Mouse (Mus musculus) heart, postnatal 14 days (tissue): Measurements from ENCODE around the gene Cep95. TPM values are rescaled to one million over a fixed set of nuclear protein-coding genes. Genes with fewer than 3 reads are reported as not detected.
"Not testable (repeated sequence)": the region's sequence is repeated elsewhere in the genome, so short reads cannot be mapped to it uniquely, and the experiment has no call there.

Experiments
- DNase-seq, 2 experiments: peaks; one replicate each; pipeline ENCODE4 v3.0.0; 2021 to 2022
- intact Hi-C: fragments of 180-260 bp; cut with DNase I; formaldehyde crosslinking; loops from one replicate; pipeline ENCODE4 v1.15.1; 2025
- total RNA-seq, 2 experiments: library from RNA; stranded (reverse); gene quantifications; 2 replicates each; pipeline ENCODE4 v1.2.3; 2021

Cep95 gene
- total RNA-seq, 2 experiments from 2014 or later = 8.2 to 8.3 TPM

DNA sequence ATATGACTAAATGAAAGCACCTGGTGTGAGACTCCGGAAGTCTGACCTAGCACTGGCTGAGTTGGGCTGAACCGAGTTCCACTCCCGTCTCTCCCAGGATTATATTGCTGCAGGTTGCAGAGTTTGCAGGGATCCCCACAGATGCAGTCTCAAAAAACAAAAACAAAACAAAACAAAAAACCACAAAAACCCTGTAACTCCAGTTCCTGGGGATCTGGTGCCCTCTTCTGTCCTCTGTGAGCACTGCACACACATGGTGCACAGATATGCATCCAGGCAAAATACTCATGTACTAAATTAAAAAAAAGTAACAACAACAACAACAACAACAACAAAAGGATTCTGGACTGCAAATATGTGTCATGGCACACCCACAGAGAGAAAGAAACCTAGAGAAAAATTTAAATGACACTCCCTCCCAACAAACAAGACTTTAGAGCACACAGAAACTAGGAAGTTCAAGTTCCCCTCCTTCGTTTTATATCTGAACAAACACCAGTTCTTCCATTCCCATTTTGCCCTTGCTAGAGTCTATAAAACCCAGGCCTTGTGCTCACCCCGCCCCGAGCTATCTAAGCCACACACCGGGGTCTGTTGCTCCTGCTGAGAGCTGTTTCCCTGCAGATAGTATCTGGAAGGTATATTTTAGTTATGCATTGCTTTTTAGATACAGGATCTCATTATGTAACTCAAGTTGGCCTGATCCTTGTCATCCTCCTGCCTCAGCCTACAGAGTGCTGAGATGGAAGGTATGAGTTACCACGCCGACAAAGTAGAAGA is 18.7 kb upstream of the Cep95 start:
- DNase-seq = no peak
- intact Hi-C loops = no loop called here

DNA sequence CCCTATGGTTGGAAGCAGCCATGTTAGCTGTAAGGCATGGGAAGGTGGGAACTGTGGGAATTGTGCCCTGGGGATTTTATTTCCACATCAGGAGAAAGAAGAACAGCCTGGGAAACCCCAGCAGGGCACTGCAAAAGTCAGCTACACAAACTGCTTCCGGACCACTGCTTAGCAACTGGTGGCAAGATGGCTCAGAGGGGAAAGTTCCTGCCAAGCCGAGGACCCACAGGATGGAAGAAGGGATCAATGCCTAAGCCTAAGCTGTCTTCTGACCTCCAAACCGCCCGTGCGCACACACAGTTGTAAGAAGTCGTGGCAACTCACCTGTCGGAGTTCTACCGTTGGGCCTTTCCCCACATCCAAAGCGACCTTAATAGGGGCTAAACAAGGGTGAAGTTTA is 16.0 kb upstream of the Cep95 start:
- intact Hi-C loops = no loop called here
- DNase-seq = no peak

DNA sequence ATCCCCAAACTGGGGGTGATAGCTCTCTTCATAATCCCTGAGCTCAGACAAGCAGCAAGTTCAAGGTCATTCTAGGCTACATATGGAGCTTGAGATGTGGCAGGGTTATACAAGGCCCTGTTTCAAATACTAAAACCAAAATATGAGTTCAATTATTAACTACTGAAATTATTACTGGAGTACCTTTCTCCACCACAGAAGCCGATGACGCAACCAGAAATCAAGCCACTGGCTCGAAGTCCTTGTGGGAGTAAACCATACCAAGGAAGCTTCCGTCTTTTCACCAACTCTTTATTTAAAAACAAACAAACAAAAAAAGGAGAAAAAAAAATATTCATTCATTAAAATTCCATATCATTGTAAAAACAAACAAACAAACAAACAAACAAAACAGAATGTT is 12.1 kb upstream of the Cep95 start:
- intact Hi-C loops = no loop called here
- DNase-seq = no peak

DNA sequence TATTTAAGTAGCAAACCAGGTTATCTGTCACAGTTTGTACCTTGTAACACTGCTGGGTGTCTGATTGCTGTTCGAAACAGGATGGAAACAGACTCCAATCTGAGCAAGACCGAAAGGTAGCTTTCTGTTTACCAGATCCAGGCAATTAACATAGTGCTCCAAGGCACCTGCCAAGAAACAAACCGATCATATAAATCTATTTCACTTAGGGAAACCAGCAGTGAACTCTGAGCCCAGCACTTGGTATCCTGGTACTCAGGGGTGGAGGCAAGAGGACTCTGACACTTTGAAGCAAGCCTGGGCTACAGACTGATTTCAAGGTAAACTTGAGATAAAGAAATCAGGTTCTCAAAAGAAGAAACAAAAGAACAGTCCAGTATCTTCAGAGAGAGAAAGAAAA is 11.7 kb upstream of the Cep95 start:
- no peak for DNase-seq
- intact Hi-C loops = no loop called here

DNA sequence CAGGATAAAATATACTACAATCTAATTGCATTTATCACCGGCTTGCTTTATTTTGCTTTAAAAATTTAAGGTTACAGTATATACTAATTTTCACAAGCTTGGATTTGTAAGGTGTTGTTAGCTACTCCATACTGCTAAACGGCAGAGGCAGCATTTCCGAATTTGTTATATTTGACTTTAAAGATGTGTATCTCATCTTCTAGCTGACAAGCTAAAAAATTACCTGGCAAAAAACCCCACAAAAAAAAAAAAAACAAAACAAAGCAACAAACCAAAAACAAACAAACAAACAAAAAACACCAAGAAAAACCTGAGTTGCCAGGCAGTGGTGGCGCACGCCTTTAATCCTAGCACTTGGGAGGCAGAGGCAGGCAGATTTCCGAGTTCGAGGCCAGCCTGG is 10.9 kb upstream of the Cep95 start:
- DNase-seq = no peak
- intact Hi-C loops = no loop called here

DNA sequence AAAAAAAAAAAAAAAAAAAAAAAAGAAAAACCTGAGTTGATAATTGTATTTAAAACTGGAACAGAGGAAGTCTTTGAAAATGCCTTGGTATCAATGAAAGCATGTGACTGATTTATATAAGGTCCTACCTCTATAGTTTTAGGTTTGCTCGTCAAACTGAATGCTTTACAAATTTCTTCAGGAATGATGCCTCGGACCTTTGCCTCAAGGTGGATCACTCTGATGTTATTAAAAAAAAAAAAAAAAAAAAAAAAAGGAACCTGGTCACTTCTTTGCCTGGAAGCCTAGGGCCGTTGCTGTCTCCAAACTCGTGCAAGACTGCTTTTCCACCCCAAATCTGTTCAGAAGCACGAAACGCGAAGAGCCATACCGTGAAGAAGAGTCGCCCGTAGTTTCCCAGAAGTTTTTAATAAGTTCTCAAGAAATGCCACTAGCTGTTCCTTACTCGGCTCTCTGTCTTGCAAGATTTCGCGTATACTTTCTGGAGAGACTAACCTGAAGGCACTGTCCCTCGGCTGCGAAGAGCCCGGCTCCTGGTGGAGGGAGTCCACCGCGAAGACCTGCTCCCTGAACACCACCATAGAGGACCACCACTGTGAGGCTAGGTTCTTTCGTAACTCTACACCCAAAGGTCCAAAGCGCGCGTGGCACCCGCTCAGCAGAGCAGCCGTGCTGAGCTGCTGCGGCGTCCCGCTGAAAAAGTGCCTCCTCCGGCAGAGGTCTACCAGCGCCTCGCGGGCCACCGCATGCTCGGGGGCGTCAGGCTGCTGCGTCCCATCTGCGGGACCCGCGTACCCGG is 10.3 kb upstream of the Cep95 start:
- DNase-seq = no peak
- intact Hi-C loops = no loop called here

DNA sequence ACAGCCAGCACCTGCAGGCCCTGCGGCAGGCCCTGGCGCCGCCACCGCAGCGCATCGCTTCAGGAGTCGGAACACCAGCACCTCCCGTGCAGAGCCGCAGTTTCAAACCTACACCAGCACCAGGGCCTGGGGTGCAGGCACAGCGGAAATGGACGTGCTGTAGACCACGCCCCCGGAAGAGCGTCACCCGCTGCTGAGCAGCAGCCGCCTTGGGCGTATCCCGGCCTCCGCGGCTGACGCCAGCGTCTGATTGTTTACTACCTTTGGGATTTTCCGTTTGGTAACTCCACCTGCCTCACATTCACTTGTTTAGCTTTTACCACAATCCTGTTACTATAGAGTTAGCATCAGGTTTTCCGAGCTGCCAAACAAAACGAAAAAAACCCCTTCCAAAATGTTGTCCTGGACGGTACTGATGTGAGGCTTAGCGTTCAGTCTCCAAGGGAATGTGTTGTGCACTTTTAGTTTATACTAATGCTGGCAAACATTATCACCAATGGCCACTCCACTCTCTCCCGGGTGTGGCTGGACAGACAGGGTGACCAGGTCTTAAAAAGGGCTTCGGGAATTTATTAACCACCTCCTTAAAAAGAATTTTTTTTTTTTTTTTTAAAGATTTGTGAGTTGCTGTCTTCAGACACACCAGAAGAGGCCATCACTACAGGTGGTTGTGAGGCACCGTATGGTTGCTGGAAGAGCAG is 9.5 kb upstream of the Cep95 start, which contains the start of gene Polg2:
Gene Polg2, minus strand, starts transcription at position 150 of the 701 bp plus-strand sequence.
- DNase-seq = peak; percentile 93
- intact Hi-C loops = no loop called here

DNA sequence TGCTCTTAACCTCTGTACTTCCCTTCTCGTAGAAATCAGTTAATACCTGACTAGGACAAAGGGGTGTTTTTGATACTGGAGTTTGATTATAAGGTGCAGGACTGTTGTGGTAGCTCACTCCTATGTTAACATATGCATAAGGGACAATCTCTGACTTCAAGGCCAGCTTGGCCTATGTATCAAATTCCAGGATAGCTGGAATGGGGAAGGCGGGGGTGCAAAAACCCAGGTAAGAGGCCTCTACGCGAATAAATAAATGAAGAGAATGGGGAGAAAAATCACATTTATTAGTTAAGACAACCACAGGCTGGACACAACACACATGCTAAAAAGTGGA is 9.0 kb upstream of the Cep95 start:
- no peak for DNase-seq
- intact Hi-C loops = no loop called here

DNA sequence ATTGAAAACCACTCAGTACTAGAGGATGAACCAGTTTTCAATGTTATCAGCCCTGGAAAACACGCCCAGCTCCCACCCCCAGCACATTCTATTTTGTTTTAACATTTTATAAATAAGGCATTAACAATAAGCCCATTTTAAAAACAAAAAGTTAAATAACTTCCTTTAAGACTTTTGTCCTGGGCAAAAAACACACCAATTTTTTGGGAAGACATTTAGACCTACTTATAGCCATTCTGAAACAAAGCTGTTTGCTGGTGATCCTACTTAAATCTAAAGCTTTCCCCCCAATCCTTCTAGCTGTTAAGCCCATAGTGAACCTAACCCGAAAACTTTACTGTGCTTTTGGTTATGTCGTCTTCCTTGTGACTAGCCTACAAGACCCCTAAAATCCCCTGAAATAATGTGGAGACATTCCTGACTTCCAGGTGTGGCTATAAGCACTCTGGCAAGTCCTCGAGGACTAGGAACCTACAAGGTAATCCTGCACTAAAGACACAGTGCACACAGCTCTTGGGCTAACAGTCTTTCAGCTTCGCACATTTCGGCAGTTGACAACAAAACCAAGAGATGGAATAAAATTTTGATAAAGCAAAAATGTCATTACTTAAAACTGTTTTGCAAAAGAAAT is 8.3 kb upstream of the Cep95 start:
- no peak for DNase-seq
- intact Hi-C loops = no loop called here

DNA sequence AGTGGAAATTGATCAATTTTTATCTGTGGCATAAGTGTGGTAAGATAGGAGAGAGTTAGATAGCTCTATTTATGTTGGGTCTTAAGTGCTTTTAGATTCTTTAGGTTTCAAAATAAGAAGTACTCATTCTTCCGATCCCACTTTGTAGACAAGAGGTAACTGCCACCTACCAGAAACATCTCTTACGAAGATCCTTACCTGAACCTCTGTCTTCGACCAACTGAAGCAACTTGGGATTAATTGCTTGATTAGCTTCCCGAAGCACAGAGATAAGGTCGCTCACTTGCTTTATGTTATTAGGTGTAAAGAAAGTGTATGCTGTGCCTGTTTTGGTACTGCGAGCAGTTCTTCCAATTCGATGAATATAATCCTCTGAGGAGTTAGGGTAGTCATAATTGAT is 6.8 kb upstream of the Cep95 start:
- intact Hi-C loops, DNase-seq: not testable (repeated sequence)

DNA sequence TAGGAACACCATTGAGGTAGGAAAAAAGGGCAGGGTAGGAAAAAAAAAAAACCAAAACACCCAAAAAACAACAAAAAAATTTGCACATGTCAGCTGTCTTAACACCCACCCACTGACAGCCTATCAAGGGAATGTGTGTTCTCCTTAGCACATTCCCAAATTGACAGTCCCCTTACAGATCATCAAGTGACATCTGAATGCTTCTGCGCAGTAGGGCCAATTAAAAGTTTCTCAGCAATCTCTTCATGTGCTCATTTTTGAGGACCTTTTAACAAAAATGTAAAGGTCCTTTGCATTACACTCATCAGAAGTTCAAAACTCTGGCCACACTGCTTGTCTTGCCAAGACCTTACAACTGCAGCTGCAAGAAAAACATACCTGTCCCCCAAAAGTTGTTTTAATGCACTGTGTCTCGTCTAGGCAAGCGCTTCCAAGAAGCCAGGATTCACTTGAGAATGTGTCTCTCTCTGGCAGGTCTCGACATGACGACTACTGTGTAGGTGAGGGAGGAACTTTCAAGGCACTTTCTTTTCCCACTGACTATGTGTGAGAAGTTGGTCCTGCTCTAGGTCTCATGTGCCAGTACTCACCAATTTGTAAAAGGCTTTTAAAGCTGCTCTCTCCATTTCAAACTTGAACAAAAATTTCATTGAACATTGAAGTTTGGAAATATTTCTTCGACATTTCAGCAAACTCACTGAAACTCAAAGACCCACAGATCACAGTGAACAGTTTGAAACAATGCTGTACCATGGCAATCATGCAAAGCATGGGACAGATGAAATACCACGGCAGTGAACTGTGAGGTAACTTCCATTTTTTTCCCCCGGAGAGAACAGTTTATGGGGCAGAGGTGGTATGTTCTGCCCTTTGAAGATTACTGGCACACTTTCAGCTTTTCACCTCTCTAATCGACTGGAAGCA is 5.9 kb upstream of the Cep95 start:
- no peak for DNase-seq
- intact Hi-C loops = no loop called here

DNA sequence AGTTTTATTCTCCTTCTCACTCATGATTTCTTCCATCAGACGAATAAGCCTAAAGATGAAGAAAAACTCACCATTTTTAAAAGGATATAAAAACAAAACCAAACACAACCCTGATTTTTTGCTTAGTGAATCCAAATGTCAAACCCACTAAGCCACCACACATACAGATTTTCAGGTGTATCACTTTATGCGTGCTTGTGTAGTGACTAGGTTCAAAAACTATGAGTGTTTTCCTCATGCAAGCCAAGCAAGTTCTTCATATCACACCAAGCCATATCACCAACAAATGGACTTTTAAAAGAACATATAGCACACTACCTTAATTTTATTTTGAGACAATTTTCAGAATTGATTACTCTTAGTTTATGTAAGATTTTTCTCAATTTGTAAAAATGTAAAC is 4.6 kb upstream of the Cep95 start:
- intact Hi-C loops = no loop called here
- DNase-seq = no peak

DNA sequence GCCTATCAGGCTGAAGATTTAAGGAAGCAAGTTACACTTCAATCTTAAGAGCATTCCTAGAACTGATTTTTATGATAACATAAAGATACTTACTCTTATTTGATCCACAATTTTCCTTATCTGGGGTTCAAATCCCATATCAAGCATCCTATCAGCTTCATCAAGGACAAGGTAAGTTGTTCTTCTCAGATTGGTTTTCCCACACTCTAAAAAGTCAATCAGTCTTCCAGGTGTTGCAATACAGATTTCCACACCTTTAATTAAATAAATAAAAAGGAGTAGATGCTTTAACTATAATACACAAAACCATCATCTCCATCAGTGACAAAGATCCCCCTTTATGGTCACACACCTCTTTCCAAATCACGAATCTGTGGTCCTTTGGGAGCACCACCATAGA is 4.0 kb upstream of the Cep95 start:
- no peak for DNase-seq
- intact Hi-C loops = loop anchor here (5.0 kb wide), 2 partner anchors 192 to 212 kb away; partner anchors contain the start of gene Kpna2

DNA sequence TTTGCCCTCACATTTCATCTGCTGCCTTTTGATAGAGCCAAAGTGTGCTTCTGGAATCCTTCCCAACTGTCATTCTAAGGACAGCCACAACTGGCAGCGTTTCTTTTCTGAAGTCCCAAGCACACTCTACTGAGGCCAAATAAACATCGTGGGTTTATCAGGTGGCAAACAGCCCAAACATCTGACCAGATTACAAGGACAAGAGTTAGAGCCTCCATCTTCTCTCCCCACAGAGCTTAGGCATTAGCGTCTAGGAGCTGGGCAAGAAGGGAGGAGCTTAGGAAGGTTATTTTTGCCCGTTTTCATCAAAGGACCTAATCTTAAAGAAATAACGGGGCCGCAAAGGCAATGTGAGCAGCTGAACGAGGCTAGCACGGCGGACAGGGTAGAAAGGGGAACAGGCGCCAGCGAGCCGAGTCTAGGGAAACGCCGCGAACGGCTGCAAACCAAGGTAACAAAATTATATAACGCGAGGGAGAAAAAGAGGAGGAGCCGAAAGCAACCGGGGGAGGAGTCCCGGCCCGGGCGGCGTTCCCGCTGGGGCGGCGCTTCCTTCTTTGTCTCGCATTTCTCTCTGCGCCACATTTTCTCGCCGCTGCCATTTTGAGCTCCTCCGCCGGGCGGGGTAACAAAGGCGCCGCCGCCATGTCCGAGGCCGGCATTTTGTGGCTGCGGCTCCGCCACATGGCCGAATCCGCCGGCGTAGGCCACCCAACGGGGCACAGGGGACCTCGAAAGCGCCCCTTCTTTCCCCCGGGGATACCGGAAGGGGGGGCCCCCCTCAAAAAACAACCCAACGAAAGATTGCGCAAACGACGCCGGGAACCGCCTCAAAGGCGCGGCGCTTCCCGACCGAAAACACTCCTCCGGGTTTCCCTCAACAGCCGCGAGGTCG is 1.7 kb upstream of the Cep95 start:
- intact Hi-C loops = loop anchor here (5.0 kb wide), 2 partner anchors 190 to 210 kb away; partner anchors contain the start of gene Kpna2
- DNase-seq = peak; percentile 94

DNA sequence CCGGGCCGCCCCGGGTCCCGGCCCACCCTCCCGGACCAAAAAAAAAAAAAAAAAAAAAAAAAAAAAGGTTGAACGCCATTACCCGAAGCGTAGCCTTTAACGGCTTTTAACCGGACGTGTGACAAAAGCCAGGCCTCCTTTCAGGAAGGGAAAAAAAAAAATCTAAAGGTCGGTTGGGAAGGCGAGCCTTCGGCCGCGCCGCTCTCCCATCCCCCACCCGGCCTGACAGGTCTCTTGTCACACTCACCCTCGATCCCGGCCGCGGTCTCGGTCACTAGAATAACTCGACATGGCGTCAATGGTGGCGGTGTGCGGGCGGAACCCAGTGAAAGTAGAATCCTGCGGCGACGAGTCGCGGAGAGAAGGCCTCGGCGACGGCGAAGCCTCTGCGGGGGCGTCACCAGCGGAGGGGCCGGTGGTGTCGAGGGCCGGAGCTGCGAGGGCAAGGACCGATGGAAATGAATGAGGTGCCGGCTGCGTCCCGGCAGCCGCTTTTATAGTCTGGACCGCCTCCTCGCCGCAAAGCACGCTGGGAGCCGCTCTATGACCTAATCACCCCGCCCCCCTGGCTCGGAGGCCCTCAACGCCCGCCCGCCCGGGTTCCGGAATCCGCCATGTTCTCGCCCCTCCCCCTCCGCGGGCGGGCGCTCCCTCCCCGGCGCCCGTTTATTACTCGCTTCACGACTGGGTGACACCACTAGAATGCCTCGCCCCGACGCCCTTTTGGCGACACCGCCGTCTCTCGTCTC is 852 bp upstream of the Cep95 start:
- peak; percentile 99 to 100 for DNase-seq
- intact Hi-C loops = loop anchor here (5.0 kb wide), 2 partner anchors 189 to 209 kb away; partner anchors contain the start of gene Kpna2

DNA sequence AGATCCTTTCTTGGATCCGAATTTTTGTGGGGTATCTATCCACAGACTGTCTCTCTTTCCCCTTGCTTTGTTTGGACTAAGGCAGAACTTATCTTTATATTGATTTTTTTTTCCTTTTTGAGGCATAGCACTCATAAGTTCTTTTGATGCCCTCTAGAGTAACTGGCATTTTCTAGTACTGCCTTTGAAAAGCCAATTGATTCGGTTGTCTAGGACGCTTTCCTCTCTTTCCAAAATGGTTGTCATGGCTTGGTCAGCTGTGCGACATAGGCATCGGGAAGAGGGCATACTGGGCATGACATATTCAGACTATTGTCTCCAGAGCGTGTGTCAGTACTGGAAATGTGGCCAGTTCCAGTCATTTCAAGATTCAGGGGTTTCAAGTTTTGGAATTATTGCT is 597 bp downstream of the Cep95 start:
- intact Hi-C loops = loop anchor here (5.0 kb wide), 2 partner anchors 188 to 208 kb away; partner anchors contain the start of gene Kpna2
- DNase-seq = no peak

DNA sequence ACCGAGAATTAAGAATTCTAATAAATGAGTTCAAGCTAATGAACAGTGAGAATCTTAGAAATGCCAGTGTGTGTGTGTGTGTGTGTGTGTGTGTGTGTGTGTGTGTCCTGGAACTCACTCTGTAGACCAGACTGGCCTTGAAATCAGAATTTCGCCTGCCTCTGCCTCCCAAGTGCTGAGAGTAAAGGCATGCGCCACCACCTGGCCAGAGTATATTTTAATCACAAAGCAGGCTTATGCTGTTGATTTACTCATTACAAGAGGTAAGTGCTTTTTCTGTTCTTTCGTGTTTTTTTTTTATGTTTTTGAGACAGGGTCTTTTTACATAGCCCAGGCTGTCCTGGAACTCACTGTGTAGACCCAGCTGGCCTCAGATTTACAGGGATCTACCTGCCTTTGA is 4.8 kb downstream of the Cep95 start:
- DNase-seq = no peak
- intact Hi-C loops = no loop called here

DNA sequence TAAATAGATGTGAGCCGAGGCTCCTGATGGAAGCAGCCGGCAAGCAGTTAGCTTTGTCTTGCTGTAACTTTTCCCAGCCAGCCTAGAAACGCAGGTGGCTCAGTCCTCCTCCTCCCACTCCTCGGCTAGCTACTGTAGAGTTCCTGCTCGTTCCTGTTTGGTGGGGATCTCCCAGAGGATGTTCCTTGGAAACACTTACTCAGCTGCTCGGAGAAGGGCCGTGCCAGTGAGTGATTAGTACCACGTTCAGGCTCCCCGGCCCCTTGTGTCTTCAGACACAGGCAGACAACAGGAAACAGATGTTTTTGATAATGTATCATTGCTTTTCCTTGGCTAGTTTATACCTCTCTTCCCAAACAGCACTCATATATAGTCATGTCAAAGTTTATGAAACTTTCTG is 6.6 kb downstream of the Cep95 start:
- DNase-seq = no peak
- intact Hi-C loops = loop anchor here (5.0 kb wide), 1 partner anchor 127 kb away; the partner anchor contains the start of gene Smurf2
